Mouse (Mus musculus) cerebellum, adult 11 months (tissue): ENCODE measurements around the gene Ttc1.

Experiments used
- DNase-seq: peaks from one replicate; pipeline ENCODE4 v3.0.0; 2022

The Ttc1 gene

GRCm38 (mm10) chr11:43747233-43748226, at the start of gene Ttc1:
Gene Ttc1 (minus strand): TSS chr11:43748008.
- peak; percentile 94 for DNase-seq

DNA sequence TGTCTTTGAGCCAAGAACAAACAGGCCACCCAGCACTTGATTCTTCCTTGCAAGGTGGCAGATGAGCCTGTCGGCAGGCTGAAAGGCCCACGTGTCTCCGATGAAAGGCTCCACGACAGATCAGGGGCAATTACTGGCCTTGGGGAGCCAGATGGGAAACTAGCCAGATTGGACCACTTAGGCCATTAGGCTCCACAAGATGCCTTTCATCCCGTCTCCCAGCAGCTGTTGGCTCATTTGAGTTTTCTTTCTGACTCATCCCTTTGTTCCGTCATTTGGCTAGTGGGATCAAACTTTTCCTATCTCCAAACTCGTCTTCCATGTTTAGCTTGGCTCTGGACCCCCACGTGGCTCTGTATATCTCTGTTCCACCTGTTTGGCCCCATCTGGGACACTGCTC, 48.2 kb upstream of the Ttc1 start:
- DNase-seq = no peak

DNA sequence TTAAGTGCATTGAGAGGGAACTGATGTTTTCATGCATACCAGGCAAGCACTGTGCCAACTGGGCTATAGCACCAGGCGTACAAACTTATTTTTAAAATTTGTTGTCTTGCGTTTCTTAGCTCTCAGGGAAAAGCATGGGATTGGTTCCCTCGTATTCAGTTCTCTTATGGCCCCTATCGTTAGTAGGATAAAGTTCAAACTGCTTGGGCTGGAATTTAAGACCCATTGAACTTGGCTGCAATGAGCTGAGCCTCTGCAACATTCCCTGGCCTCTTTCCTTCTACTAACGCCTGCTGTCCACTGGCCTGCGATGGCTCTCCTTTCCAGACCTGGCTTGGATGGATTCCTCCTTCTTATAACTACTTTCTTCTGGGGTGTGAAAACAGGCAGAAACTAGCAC, 42.6 kb upstream of the Ttc1 start:
- DNase-seq = no peak

- peak; percentile 40 for DNase-seq
Measured at GRCm38 (mm10) chr11:43783772-43784171, 36.0 kb upstream of the Ttc1 start.

DNA sequence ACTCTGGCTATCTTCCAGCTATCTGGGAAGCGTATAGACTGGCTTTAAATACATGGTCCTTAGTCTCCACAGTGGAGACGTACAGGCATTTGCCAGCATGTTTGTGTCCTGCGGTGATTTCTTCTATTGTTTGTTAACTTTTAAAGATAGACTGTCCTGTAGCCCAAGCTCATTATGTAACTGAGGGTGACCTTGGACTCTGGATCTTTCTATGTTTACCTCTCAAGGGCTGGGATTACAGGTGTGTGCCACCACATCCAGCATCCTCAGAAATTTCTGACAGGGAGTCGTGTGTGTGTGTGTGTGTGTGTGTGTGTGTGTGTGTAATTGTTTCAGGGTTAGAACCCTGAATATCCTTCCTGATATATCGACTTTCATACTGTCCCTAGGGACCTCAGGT, 35.3 kb upstream of the Ttc1 start:
- DNase-seq = no peak

DNA sequence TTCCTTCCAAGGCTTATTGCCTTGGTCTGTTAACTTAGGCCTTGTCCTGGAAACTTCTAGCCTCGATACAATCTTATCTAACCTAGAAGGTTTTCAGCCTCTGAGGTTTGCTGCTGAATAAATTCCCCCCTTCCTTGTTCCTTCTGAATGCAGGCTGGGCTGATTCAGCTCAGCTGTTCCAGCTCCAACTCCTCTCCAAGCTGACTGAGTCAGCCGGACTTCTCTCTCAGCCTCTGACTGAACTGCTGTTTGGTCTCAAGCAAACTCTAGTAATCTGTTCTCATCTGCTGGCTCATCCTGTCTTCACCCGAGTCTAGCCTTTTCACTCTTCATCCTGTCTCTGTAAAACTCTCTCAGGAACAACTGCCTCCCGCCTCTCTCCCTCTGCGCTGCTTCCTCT, 31.7 kb upstream of the Ttc1 start:
- no peak for DNase-seq

DNA sequence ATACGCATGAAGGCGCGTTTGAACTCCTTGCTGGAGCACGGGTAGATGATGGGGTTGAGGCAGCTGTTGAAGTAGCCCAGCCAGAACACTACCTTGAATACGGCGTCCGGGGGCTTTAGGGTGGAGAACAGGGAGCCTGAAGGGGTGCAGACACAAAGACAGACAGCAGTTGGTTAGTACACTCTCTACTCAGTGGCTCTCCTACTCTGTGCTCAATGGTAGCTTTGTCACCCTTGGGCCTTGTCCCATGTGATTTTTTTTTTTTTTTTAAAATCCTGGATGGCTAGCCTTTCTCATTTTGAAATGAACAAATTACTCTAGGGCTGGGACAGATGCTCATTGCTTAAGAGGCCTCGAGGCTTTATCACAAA, 28.5 kb upstream of the Ttc1 start:
- DNase-seq = no peak

DNA sequence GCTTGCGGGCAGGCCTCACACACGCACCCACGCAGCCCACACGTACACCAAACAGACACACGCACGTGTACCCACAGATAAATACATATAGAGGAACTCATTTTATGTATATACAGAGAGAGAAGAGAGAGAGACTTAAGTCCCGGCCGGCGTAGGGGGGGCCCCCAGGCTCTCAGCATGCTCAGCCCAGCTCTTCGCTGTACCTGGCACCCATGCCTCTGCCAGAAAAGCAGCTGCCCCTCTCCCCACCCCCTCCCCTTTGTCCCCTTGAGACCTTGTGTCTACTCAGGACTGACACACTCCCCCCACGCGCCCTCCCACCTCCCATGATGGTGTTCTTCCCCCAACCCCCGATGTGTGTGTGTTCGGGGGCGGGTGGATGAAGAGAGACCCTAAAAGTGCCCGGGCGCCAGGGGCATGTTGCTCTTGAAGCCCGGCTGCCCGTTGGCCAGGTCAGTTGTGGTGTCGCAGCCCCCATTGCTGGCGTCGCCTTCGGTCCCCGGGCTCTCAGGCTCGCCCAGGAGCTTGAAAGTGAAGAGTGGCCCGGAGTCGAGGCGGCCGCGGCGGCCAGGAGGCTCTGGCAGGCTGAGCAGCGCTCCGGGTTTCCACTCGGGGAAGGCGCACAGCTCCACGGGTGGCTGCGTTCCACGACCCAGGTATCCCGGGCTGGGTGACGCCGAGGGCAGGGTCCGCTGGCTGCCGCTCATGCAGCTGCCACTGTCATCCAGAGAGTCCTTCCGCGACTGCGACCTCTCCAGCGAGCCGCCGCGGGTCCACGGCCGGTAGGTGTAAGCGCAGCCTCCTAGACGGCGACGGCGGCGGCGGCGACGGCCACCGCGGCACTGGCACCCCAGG, 27.9 kb upstream of the Ttc1 start:
- DNase-seq = no peak

GRCm38 (mm10) chr11:43773725-43774124, 25.9 kb upstream of the Ttc1 start:
- DNase-seq = no peak

DNA sequence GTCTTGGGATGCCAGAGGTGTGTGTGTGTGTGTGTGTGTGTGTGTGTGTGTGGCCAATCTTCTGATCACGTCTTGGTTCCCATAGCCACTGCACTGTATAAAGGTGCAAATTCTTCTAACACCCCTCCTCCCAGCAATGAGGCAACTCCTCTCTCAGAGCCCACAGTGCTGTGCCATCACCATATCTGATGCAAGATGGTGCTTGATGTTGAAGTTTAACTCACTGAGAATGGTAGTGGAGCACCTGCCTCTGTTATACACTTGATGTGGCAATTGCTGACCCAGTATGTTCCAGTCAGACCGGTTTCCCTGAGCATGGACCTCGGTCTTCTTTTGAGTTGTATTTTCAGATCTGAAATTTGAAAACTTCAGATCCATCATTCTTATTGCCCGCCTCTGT, 22.3 kb upstream of the Ttc1 start:
- DNase-seq = no peak

- DNase-seq = no peak
Measured at GRCm38 (mm10) chr11:43767749-43768148, 19.9 kb upstream of the Ttc1 start.

DNA sequence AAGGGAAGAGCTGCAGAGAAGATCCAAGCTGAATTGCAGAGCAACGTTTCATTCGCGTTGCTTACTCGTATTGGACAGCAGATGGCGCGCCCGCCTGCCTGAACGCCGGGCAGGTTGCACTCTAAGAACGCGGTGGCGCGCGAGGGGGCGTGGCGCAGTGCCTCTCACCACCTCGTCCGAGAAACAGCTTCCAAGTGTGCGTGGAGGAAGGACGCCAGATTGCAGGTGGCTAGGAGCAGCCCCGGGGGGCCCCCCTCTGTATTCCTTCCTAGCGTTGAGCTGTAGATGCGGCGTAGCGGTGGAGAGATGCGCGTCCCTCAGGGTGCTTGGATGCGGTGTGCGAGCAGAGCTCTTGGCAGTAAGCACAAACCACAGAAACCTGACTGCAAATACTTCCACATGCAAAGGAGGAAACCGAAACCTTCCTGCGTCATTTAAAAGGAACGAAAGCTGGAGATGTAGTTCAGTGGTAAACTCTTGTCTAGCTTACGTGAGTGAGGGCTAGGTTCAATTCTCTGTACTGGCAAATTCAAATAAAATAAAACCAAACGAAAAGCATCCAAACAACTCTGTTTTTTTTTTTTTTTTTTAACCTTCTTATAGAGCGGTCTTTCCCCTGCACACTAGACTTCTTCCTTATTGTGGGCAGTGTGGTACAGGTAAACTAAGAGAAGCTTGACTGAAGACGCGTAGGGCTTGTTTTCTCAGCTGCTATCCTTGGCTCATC, 19.3 kb upstream of the Ttc1 start:
- DNase-seq = peak; percentile 52

GRCm38 (mm10) chr11:43758436-43758835, 10.6 kb upstream of the Ttc1 start:
- no peak for DNase-seq

- no peak for DNase-seq
Measured at GRCm38 (mm10) chr11:43755411-43755810, 7.6 kb upstream of the Ttc1 start.

- no peak for DNase-seq
Measured at GRCm38 (mm10) chr11:43754568-43754967, 6.8 kb upstream of the Ttc1 start.

DNA sequence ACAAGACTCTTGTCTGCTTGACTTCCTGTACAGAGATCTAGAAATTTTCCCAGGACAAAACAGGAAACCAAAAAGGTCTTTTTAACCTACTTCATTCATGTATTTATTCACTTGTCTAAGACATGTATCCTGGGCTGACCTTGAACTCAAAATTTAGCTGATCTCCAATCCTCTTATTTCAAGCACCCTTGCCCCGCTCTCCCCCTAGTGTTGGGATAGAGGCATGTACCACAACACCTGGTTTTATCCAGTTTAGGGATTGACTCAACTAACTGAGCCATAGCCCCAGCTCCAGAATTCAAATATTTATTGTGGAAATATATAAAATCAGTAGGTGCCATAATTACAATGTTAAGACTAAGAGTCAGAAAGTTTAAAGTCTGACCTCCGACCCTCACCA, 3.7 kb upstream of the Ttc1 start:
- DNase-seq = no peak

- no peak for DNase-seq
Measured at GRCm38 (mm10) chr11:43728737-43729301, 19.0 kb downstream of the Ttc1 start.

GRCm38 (mm10) chr11:43727796-43728195, 20.0 kb downstream of the Ttc1 start:
- DNase-seq = no peak

DNA sequence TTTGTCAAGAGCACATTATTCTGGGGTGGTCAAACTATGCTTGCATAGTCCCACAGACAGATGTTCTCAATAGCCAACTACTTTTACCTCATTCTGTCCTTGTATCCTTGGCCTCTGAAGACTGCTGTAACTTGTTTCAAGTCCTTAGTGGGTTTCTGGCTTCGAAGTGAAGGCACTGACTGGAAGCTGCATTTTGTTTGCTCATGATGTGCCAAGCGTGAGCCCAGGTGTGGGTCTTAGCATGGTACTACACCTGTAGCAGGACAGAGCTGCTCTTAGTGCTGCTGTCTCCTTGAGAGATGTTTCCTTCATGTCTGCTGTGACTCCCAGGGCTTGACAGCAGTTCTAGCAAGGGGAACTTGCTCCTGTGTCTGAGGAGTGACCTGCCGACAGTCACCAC, 24.4 kb downstream of the Ttc1 start:
- no peak for DNase-seq

- peak; percentile 52 for DNase-seq
Measured at GRCm38 (mm10) chr11:43712178-43712577, 35.6 kb downstream of the Ttc1 start.

GRCm38 (mm10) chr11:43708409-43708808, 39.4 kb downstream of the Ttc1 start:
- no peak for DNase-seq

GRCm38 (mm10) chr11:43705751-43706150, 42.1 kb downstream of the Ttc1 start:
- peak; percentile 35 for DNase-seq

DNA sequence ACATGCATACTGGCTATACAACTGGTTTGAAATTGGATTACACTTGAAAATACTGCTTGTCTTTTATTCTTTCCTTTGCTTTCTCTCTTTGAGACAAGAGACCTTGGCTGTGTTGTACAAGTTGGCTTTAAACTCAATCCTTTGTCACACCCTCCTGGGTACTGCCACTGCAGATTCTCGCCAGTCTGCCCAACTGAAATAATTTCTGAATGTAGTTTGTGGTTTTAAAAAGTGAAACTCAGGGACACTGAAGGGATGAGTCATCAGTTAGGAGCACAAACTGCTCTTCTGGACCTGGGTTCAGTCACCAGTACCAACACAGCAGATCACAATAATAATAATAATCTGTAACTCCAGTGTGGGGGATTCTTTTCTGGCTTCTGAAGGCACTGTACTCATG, 44.3 kb downstream of the Ttc1 start:
- DNase-seq = no peak
